Mouse (Mus musculus) liver, embryonic 14.5 days (tissue): ENCODE measurements around the gene Lrrc25.

Experiments
- CTCF ChIP-seq: IDR thresholded peaks from 2 replicates; pipeline ENCODE4 v1.5.1; 2016; ENCODE audit warnings: antibody characterized with exemption, low read depth, control low read depth
- EP300 ChIP-seq: IDR thresholded peaks from 2 replicates; pipeline ENCODE4 v1.6.1; 2016; ENCODE audit warnings: antibody characterized with exemption, low read depth

DNA sequence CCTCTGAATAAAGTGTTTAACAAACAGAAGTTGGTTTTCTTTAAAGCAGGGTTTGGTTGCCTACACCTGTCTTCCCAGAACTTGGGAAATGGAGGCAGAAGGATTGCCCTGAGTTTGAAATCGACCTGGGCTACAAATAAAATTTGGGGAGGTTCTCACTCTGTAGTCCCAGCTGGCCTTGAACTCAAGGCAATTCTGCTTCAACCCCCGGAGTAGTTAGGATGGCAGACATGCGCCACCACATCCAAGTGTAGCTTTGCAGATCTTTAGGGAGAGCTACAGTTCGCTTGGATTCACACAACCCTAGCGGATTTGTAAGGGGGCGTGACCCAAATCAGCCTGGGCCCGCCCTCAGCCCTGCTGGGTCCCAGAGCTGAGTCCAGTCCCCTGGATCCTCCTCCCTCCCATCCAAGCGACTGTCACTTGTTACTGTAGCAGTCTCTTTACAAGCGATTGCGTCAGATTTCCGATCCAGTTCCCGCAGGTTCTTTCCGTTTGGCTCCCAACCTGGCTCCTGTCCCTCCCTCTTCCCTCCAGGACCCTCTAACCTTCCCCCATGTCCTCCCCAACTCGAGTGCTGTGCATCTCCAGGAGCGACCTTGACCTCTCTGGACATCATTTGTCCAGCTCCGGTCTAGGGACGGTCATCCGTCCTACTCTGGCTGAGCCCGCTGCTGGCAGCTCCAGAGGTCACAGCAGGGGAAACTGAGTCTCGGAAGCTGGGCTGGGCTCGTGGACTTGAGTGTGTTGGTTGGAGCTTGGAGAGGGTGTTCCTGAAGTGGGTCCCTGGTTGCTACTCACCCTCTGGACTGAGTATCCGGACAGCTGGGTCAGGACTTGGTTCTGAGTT is 14.8 kb downstream of the Lrrc25 start:
- TF ChIP-seq CTCF: no peak
- no peak for TF ChIP-seq EP300
